Mouse (Mus musculus) leukemia stem cell, adult 10-12 weeks (primary cell): ENCODE data around the gene Ptprm. TPM values are rescaled to one million over a fixed set of nuclear protein-coding genes. Genes with fewer than 3 reads are reported as not detected.

Source experiments
- polyA plus RNA-seq: library from polyadenylated mRNA; stranded (reverse); fragments of >175 nt; gene quantifications from 2 replicates; pipeline ENCODE4 v1.2.3, GENCODE M21; 2012; ENCODE audit warnings: low replicate concordance

Ptprm gene
- 0.87 and 1.3 TPM in 2 replicates for polyA plus RNA-seq

DNA sequence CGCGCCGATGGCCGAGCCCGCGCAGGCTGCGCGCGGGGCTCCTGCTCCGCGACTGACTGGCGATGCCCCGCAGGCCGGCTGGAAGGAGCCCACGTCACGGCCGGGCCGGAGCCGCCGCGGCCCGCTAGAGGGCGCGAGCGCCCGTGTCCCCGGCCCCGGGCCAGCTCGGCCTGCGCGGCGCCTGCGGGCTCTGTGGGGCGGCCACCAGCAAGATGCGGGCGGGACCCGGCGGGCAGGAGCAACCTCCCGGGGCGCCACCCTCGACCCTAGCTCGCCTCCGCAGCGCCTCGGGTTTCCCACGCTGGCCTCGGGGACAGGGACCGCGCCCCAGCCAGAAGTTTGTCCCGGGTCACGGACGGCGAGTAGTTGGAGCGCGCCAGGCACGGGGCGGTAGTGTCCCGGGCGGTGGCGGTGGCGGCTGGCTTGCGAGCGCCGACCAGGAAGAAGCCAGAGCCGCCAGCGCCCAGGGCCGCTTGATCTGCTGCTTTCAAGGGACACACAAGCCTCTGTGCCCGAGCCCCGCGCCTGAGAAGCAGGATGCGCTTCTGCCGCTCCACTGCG, at the start of gene Ptprm:
Ptprm (minus strand) TSS at position 7 of the 561 bp plus-strand sequence.

